Mouse (Mus musculus): Measurements from ENCODE around the gene Sorcs2. TPM values are rescaled to one million over a fixed set of nuclear protein-coding genes. Genes with fewer than 3 reads are reported as not detected.

Sorcs2 gene
- polyA plus RNA-seq, 1 experiment from 2014 or later = 21.8 TPM

GRCm38 (mm10) chr5:36379938-36380511 lies 17.9 kb downstream of the Sorcs2 start:
- no peak overlapping the region for H3K9ac ChIP-seq (ENCODE audit: low read length)
- H3K27me3 ChIP-seq (ENCODE audit: control insufficient read depth, insufficient read depth, low read depth, low read length) = no peaks in the 10 kb centered on the region
- WGBS = 43% methylated on average over 6 of the region's 6 CpGs
- peak overlapping the region; percentile 12; the same call in 1 of the 2 replicates for H3K4me2 ChIP-seq (ENCODE audit: low read depth, low read length)
- H3K36me3 ChIP-seq (ENCODE audit: control insufficient read depth, insufficient read depth, low read length) = no peaks in the 10 kb centered on the region
- no peak overlapping the region for H3K4me3 ChIP-seq (ENCODE audit: low read length)
- H3K4me1 ChIP-seq (replicated peaks; ENCODE audit: control insufficient read depth, insufficient read depth, low read length) = peaks cover 43% of the 10 kb centered on the region
- no peaks in the 10 kb centered on the region for H3K9me3 ChIP-seq (ENCODE audit: control insufficient read depth, low read length)
- ATAC-seq (ENCODE audit: low read depth) = peak; percentile 53
- H3K27ac ChIP-seq (ENCODE audit: low read length) = peak overlapping the region; percentile 74

GRCm38 (mm10) chr5:36378370-36378738 lies 19.6 kb downstream of the Sorcs2 start:
- WGBS = 72% methylated on average over 2 of the region's 2 CpGs
- peaks cover 47% of the 10 kb centered on the region for H3K4me1 ChIP-seq (replicated peaks; ENCODE audit: control insufficient read depth, insufficient read depth, low read length)
- no peak for ATAC-seq (ENCODE audit: low read depth)

GRCm38 (mm10) chr5:36377456-36378369 lies 20.2 kb downstream of the Sorcs2 start:
- no peak overlapping the region for H3K9ac ChIP-seq (ENCODE audit: low read length)
- no peak overlapping the region for H3K4me3 ChIP-seq (ENCODE audit: low read length)
- peak overlapping the region; percentile 9; the same call in 1 of the 2 replicates for H3K27ac ChIP-seq (ENCODE audit: low read length)
- peaks cover 53% of the 10 kb centered on the region for H3K4me1 ChIP-seq (replicated peaks; ENCODE audit: control insufficient read depth, insufficient read depth, low read length)
- H3K27me3 ChIP-seq (ENCODE audit: control insufficient read depth, insufficient read depth, low read depth, low read length) = no peaks in the 10 kb centered on the region
- H3K4me2 ChIP-seq (ENCODE audit: low read depth, low read length) = no peak overlapping the region
- WGBS = 65% methylated on average over 8 of the region's 8 CpGs
- ATAC-seq (ENCODE audit: low read depth) = no peak
- H3K9me3 ChIP-seq (ENCODE audit: control insufficient read depth, low read length) = no peaks in the 10 kb centered on the region
- no peaks in the 10 kb centered on the region for H3K36me3 ChIP-seq (ENCODE audit: control insufficient read depth, insufficient read depth, low read length)

More at GRCm38 (mm10) chr5:36378370-36378738, 19.6 kb downstream of the Sorcs2 start:
- H3K9me3 ChIP-seq (ENCODE audit: control insufficient read depth, low read length) = no peaks in the 10 kb centered on the region
- no peaks in the 10 kb centered on the region for H3K36me3 ChIP-seq (ENCODE audit: control insufficient read depth, insufficient read depth, low read length)
- no peaks in the 10 kb centered on the region for H3K27me3 ChIP-seq (ENCODE audit: control insufficient read depth, insufficient read depth, low read depth, low read length)
- H3K27ac ChIP-seq (ENCODE audit: low read length) = no peak overlapping the region
- no peak overlapping the region for H3K9ac ChIP-seq (ENCODE audit: low read length)
- H3K4me3 ChIP-seq (ENCODE audit: low read length) = no peak overlapping the region
- no peak overlapping the region for H3K4me2 ChIP-seq (ENCODE audit: low read depth, low read length)

DNA sequence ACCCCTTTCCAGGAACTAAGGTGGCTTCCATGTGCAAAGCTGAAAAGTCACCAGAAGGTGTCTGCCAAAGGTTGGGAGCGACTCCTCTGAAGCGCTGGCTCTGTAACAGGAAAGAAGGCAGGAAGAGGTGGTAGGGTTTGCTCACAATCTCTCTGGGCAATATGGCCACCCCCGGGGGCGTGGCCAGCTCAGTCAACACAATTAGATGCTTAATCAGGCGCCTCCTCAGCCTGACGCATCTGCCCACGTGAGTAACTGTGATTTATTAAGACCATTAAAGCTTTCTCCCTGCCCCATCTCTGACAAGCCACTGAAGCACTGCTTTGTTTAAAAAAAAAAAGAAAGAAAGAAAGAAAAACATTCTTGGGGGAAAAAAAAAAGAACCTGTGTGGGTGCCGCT lies 22.1 kb downstream of the Sorcs2 start:
- no peak overlapping the region for H3K27ac ChIP-seq (ENCODE audit: low read length)
- no peaks in the 10 kb centered on the region for H3K27me3 ChIP-seq (ENCODE audit: control insufficient read depth, insufficient read depth, low read depth, low read length)
- H3K4me1 ChIP-seq (replicated peaks; ENCODE audit: control insufficient read depth, insufficient read depth, low read length) = peaks cover 51% of the 10 kb centered on the region
- H3K9ac ChIP-seq (ENCODE audit: low read length) = no peak overlapping the region
- no peak overlapping the region for H3K4me3 ChIP-seq (ENCODE audit: low read length)
- ATAC-seq (ENCODE audit: low read depth) = no peak
- no peaks in the 10 kb centered on the region for H3K9me3 ChIP-seq (ENCODE audit: control insufficient read depth, low read length)
- 46% methylated on average over 8 of the region's 8 CpGs for WGBS
- no peak overlapping the region for H3K4me2 ChIP-seq (ENCODE audit: low read depth, low read length)
- H3K36me3 ChIP-seq (ENCODE audit: control insufficient read depth, insufficient read depth, low read length) = no peaks in the 10 kb centered on the region

- Histone ChIP-seq H3K4me2 (ENCODE audit: low read depth, low read length) (no peak overlapping the region), H3K4me3 (ENCODE audit: low read length) (no peak overlapping the region), H3K9ac (ENCODE audit: low read length) (peak overlapping the region; percentile 35; the same call in 1 of the 2 replicates), H3K36me3 (ENCODE audit: control insufficient read depth, insufficient read depth, low read length) (no peaks in the 10 kb centered on the region), H3K4me1 (replicated peaks; ENCODE audit: control insufficient read depth, insufficient read depth, low read length) (peaks cover 41% of the 10 kb centered on the region), H3K9me3 (ENCODE audit: control insufficient read depth, low read length) (no peaks in the 10 kb centered on the region), H3K27ac (ENCODE audit: low read length) (peak overlapping the region; percentile 30), H3K27me3 (ENCODE audit: control insufficient read depth, insufficient read depth, low read depth, low read length) (no peaks in the 10 kb centered on the region)
- 25% methylated on average over 19 of the region's 19 CpGs for WGBS
- 0 out of 2 replicates have a peak, but pooled peaks have one; percentile 29 for ATAC-seq (ENCODE audit: low read depth)
These were observed 23.5 kb downstream of the Sorcs2 start for GRCm38 (mm10) chr5:36374221-36375050.

DNA sequence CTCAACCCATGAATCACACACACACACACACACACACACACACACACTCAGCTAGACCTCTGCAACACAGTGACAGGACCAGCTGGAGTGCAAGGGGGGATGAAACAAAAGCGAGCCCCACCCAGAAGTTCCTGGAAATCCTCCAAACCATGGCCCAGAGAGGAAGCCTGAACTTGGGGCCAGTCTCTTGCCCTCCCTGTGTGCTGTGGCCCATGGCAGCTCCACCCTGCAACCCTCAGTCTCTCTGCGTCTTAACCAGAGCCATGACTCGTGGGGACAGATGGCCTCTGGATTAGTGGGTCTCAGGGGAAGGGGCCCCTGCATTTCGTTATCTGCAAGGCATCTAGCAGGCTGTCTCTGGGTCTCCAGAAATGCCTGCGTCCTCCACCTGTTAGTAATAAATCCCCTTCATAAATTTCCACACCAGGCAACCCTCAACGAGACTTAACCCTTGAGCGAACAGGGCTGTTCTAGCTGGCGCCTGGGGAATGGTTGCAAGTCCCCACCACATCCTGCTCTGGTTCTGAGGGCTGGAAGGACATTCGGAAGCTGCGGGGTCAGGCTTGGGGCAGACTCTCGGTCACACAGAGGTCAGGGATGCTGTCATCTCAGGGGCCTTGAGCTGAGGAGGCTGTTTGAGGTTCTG lies 24.6 kb downstream of the Sorcs2 start:
- 22% methylated on average over 11 of the region's 11 CpGs for WGBS
- no peaks in the 10 kb centered on the region for H3K9me3 ChIP-seq (ENCODE audit: control insufficient read depth, low read length)
- no peak overlapping the region for H3K4me3 ChIP-seq (ENCODE audit: low read length)
- H3K4me1 ChIP-seq (replicated peaks; ENCODE audit: control insufficient read depth, insufficient read depth, low read length) = peaks cover 42% of the 10 kb centered on the region
- no peaks in the 10 kb centered on the region for H3K27me3 ChIP-seq (ENCODE audit: control insufficient read depth, insufficient read depth, low read depth, low read length)
- no peak overlapping the region for H3K4me2 ChIP-seq (ENCODE audit: low read depth, low read length)
- peak overlapping the region; percentile 32; the same call in 1 of the 2 replicates for H3K9ac ChIP-seq (ENCODE audit: low read length)
- peak overlapping the region; percentile 36 for H3K27ac ChIP-seq (ENCODE audit: low read length)
- peak; percentile 41; the same call in 1 of the 2 replicates for ATAC-seq (ENCODE audit: low read depth)
- no peaks in the 10 kb centered on the region for H3K36me3 ChIP-seq (ENCODE audit: control insufficient read depth, insufficient read depth, low read length)

DNA sequence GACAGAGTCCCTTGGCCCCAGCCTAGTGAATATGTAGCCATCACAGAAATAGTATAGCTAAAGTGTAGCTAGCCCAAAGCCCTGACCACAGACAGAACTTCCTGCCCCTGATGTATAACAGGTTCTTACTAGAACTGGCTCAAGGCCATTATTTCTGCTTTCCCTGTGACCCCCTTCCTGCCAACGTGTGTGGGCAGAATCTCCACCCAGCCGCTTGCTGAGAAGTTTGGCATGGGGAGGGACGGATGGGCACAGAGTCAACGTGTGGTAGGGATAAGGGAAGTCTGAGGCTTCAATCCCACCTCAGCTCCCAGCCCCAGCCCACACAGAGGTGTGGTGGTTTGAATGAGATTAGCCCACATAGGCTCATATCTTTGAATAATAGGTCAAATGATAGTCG lies 26.2 kb downstream of the Sorcs2 start:
- no peak overlapping the region for H3K9ac ChIP-seq (ENCODE audit: low read length)
- peaks cover 34% of the 10 kb centered on the region for H3K4me1 ChIP-seq (replicated peaks; ENCODE audit: control insufficient read depth, insufficient read depth, low read length)
- H3K36me3 ChIP-seq (ENCODE audit: control insufficient read depth, insufficient read depth, low read length) = no peaks in the 10 kb centered on the region
- H3K27ac ChIP-seq (ENCODE audit: low read length) = no peak overlapping the region
- 50% methylated on average over 5 of the region's 5 CpGs for WGBS
- no peak overlapping the region for H3K4me3 ChIP-seq (ENCODE audit: low read length)
- no peaks in the 10 kb centered on the region for H3K9me3 ChIP-seq (ENCODE audit: control insufficient read depth, low read length)
- no peak overlapping the region for H3K4me2 ChIP-seq (ENCODE audit: low read depth, low read length)
- no peaks in the 10 kb centered on the region for H3K27me3 ChIP-seq (ENCODE audit: control insufficient read depth, insufficient read depth, low read depth, low read length)
- ATAC-seq (ENCODE audit: low read depth) = no peak

- Histone ChIP-seq H3K36me3 (ENCODE audit: control insufficient read depth, insufficient read depth, low read length) (no peaks in the 10 kb centered on the region), H3K4me1 (replicated peaks; ENCODE audit: control insufficient read depth, insufficient read depth, low read length) (peaks cover 28% of the 10 kb centered on the region), H3K27me3 (ENCODE audit: control insufficient read depth, insufficient read depth, low read depth, low read length) (no peaks in the 10 kb centered on the region), H3K9ac (ENCODE audit: low read length) (no peak overlapping the region), H3K4me2 (ENCODE audit: low read depth, low read length) (no peak overlapping the region), H3K4me3 (ENCODE audit: low read length) (no peak overlapping the region), H3K27ac (ENCODE audit: low read length) (no peak overlapping the region), H3K9me3 (ENCODE audit: control insufficient read depth, low read length) (no peaks in the 10 kb centered on the region)
- ATAC-seq (ENCODE audit: low read depth) = no peak
- WGBS = 47% methylated on average over 1 of the region's 1 CpGs
These were observed 28.7 kb downstream of the Sorcs2 start for GRCm38 (mm10) chr5:36369261-36369684.
